In the genomic region with DNA sequence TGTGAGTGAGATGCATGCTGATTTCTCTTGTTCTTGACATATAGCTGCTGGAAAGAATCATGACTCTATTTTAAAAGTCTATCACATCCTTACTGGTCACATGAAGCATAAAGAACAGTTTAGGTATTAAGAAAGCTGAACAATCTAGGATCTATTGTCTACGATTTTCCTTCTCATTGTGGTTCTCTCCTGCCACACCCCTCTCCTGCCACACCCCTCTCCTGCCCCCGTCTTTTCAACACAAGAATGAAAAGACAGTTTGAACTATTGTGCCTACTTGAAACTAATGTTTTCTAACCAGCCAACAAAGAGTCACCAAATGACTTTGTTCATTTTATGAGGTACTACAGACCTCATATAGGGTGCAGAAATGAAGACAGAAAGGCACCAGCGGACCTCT, we compare ENCODE assay signal across 23 mouse cellular contexts.
"Had no signal": no experiment of that assay in that cellular context is flagged by ENCODE, and none has a peak within 500 bp of the region (broad histone marks: within the 10 kb centered on the region; RNA-seq: fewer than 3 reads in every experiment).

No protein-coding gene starts in this region.

- H3K9me3 ChIP-seq: kidney, embryonic 15.5 days; limb, embryonic 12.5 days; limb, embryonic 15.5 days; megakaryocyte, embryonic 14.5 days; neural tube, embryonic 12.5 days; neural tube, embryonic 15.5 days had no signal

- H3K36me3 ChIP-seq: kidney, embryonic 15.5 days; limb, embryonic 12.5 days; limb, embryonic 15.5 days; neural tube, embryonic 12.5 days; neural tube, embryonic 15.5 days had no signal

- H3K4me2 ChIP-seq: kidney, embryonic 15.5 days; limb, embryonic 12.5 days; limb, embryonic 15.5 days; liver, embryonic 11.5 days; lung, embryonic 14.5 days; midbrain, embryonic 11.5 days; neural tube, embryonic 12.5 days; neural tube, embryonic 15.5 days had no signal

- H3K9ac ChIP-seq: kidney, embryonic 15.5 days; limb, embryonic 12.5 days; limb, embryonic 15.5 days; liver, embryonic 14.5 days; liver, postnatal 0 days; lung, embryonic 14.5 days; neural tube, embryonic 12.5 days; neural tube, embryonic 15.5 days had no signal

- ATAC-seq: liver, postnatal 0 days; lung, postnatal 0 days had no signal

- H3K27me3 ChIP-seq: kidney, embryonic 15.5 days; limb, embryonic 12.5 days; limb, embryonic 15.5 days; megakaryocyte, embryonic 14.5 days; neural tube, embryonic 12.5 days; neural tube, embryonic 15.5 days had no signal

- H3K4me1 ChIP-seq: limb, embryonic 12.5 days; limb, embryonic 15.5 days had no signal

- H3K27ac ChIP-seq: kidney, embryonic 15.5 days; limb, embryonic 12.5 days; limb, embryonic 15.5 days; liver, embryonic 14.5 days; macrophage; neural tube, embryonic 12.5 days; neural tube, embryonic 15.5 days; stomach, postnatal 0 days had no signal

- DNase-seq: kidney, adult 11 months; kidney, adult 8-10 months; kidney, postnatal 10 days; kidney, postnatal 4 days; liver, postnatal 0 days; lung, embryonic 14.5 days; midbrain, embryonic 14.5 days; right cerebral cortex, adult 18-20 months; right cerebral cortex, postnatal 14 days; right cerebral cortex, postnatal 4 days; thymus, postnatal 25 days had no signal

- H3K4me3 ChIP-seq: kidney, embryonic 15.5 days; limb, embryonic 12.5 days; limb, embryonic 15.5 days; megakaryocyte, embryonic 14.5 days; neural tube, embryonic 12.5 days; neural tube, embryonic 15.5 days had no signal
